Mouse (Mus musculus) liver, embryonic 18 days (tissue): ENCODE results near the gene Usp6nl. TPM values are rescaled to one million over a fixed set of nuclear protein-coding genes. Genes with fewer than 3 reads are reported as not detected.

Experiments used
- polyA plus RNA-seq: library from polyadenylated mRNA; depleted of rRNA; stranded (reverse); fragments of >200 nt; gene quantifications from 2 replicates; pipeline ENCODE4 v1.2.3, GENCODE M21; 2012; rRNA removed

Usp6nl gene
- polyA plus RNA-seq: 3.0 TPM in 2 replicates

DNA sequence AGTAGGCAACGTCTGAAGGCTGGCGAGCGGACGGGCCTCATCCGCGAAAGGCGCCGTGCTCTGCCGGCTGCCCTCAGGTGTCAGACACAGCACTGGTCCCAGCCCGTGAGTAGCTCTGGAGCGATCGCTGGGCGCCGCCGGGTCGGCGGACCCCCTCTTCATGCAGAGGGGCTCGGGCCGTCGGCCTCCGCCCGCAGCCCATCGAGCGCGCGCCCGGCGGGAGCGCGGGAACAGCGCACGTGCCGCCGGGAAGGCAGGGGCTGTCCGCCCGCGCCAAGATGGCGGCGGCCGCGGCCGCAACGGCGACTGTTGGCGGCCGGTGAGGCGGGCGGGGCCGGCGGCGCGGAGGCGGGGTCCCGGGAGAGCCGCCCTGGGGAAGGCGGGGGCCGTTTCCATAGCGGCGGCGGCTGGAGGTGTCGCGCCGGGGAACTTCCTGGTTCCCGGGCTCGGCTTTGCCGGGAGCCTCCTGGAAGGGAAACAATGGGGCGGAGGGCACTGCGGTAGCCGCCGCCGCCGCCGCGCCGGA lies at the start of gene Usp6nl:
TSS of gene Usp6nl (plus strand) at position 292 of the 526 bp plus-strand sequence.

Other genes starting within 250 kb of the Usp6nl start
- 6.2 and 7.7 TPM in 2 replicates for gene Proser2, start 192.5 kb upstream of the Usp6nl start, polyA plus RNA-seq
- gene Echdc3, start 109.6 kb upstream of the Usp6nl start, polyA plus RNA-seq: 60.8 and 69.0 TPM in 2 replicates